Mouse (Mus musculus) gastrocnemius, adult 2 months (tissue): ENCODE data around the gene Zfp36l1. TPM values are rescaled to one million over a fixed set of nuclear protein-coding genes. Genes with fewer than 3 reads are reported as not detected.

Experiments used
- DNase-seq: peaks from one replicate; pipeline ENCODE4 v3.0.0; 2022
- H3K27ac ChIP-seq: fragments of 200-600 bp; 2 replicates; pipeline ENCODE4 v1.8.1; 2022; ENCODE audit warnings: mild to moderate bottlenecking
- H3K4me3 ChIP-seq: fragments of 200-600 bp; 2 replicates; pipeline ENCODE4 v1.8.1; 2022; ENCODE audit warnings: mild to moderate bottlenecking, moderate library complexity
- CTCF ChIP-seq: fragments of 200-600 bp; IDR thresholded peaks from 2 replicates; pipeline ENCODE4 v1.8.1; 2022; ENCODE audit warnings: antibody characterized with exemption, mild to moderate bottlenecking, moderate library complexity
- intact Hi-C: fragments of 180-260 bp; cut with DNase I; formaldehyde crosslinking; loops from one replicate; pipeline ENCODE4 v1.15.1; 2025
- long read RNA-seq, 2 experiments: library from polyadenylated mRNA; stranded (forward); transcript quantifications; one replicate each; pipeline ENCODE4 v2.0.0; 2021
- total RNA-seq, 2 experiments: library from RNA; stranded (reverse); gene quantifications; 2 replicates each; pipeline ENCODE4 v1.2.3; 2021

The Zfp36l1 gene
- total RNA-seq = 10 to 100 TPM; 25.7 to 46.6 TPM
- long read RNA-seq, experiment 1, partial matches to known transcripts = 0 of 9 reads
- long read RNA-seq, experiment 1, other reads (novel, unspliced or antisense) = 6 of 9 reads
- long read RNA-seq, experiment 2, transcript Zfp36l1-201 (2 exons, 2,990 nt) = major isoform, 7 of 12 reads
- long read RNA-seq, experiment 2, partial matches to known transcripts = 0 of 12 reads
- long read RNA-seq, experiment 2, other reads (novel, unspliced or antisense) = 5 of 12 reads

DNA sequence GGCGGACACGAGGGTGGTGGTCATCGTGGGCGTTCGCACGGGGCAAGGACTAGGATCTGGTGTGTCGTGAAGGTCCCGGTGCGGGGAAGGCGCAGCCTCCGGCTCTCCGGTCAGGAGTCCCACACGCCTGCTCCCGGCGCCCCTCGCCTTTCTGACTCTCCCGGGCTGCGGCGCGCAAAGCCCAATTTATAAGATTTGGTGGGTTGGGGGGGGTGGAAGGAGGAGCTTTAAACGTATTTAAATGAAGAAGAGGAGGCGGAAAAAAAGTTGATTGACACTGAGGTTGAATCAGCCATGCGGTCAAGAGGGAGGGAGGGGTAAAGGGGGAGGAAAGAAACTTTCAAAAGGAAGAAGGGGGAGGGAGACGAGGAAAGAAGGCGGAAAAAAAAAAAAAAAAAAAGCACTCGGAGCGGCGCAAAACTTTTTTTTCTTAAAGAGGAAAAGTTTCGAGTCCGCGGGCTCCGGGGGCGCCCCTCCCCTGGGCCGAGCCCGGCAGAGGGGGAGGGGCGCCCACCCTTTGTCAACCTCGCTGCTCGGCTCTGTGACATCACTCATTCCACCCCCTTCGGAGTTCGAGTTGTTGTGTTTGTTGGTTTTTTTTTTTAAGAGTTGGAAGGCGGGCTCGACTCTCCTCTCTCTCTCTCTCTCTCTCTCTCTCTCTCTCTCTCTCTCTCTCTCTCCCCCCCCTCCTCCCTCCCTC is at the start of gene Zfp36l1:
Gene Zfp36l1, minus strand, starts transcription at position 162 of the 700 bp plus-strand sequence.
- intact Hi-C loops = loop anchor here (2.0 to 5.0 kb wide), 4 partner anchors 18 to 356 kb away; no protein-coding TSS in a partner anchor

DNA sequence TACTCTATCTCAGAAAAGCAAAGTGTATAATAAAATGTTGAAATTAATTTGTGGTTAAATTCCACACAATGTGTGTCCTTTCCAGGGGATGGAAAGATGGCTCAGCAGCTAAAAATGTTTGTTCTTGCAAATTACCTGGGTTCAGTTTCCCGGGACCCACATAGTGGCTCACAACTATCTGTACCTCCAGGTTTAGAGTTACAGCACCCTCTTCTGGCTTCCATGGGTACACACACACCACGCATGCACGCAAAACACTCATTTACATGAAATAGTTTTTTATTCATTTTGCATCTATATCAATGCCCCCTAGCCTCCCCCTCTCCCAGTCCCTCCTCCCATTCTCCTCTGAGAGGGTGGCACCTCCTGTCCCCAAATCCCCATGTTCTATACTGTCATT is 49.6 kb upstream of the Zfp36l1 start:
- intact Hi-C loops = no loop called here

More for the DNA sequence above, at the start of gene Zfp36l1:
- no peak for TF ChIP-seq CTCF
- peak within 1 kb of the TSS; percentile 99 for H3K27ac ChIP-seq
- DNase-seq = peak; percentile 95
- peak within 1 kb of the TSS; percentile 97 for H3K4me3 ChIP-seq

DNA sequence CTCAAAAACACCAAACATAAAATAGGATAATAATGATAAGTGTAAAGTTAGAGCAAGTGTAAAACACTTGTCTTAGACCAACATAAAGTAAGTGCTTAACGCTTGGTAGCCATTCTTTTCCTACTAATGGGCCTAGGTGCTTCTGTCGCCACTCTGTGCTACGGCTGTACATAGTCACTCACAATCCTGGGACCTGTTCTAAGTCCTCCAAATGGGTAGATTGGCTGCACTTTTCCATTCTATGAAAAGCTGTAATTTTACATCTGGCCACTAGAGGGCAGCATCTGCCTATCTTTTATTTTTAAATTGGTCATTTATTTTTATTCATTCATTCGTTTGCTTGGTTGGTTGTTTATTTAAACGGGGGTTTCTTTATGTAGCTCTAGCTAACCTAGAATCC is 44.9 kb upstream of the Zfp36l1 start:
- TF ChIP-seq CTCF = peak; percentile 78
- no peak for DNase-seq
- intact Hi-C loops = loop anchor here (2.0 to 10.0 kb wide), 6 partner anchors 39 to 570 kb away; partner anchors contain the start of genes Erh and Slc39a9
- no peak overlapping the region for H3K27ac ChIP-seq
- H3K4me3 ChIP-seq = no peak overlapping the region

More for the DNA sequence above, 49.6 kb upstream of the Zfp36l1 start:
- no peak for DNase-seq
- no peak overlapping the region for H3K4me3 ChIP-seq
- no peak overlapping the region for H3K27ac ChIP-seq
- TF ChIP-seq CTCF = peak; percentile 14; the same call in 1 of the 2 replicates

DNA sequence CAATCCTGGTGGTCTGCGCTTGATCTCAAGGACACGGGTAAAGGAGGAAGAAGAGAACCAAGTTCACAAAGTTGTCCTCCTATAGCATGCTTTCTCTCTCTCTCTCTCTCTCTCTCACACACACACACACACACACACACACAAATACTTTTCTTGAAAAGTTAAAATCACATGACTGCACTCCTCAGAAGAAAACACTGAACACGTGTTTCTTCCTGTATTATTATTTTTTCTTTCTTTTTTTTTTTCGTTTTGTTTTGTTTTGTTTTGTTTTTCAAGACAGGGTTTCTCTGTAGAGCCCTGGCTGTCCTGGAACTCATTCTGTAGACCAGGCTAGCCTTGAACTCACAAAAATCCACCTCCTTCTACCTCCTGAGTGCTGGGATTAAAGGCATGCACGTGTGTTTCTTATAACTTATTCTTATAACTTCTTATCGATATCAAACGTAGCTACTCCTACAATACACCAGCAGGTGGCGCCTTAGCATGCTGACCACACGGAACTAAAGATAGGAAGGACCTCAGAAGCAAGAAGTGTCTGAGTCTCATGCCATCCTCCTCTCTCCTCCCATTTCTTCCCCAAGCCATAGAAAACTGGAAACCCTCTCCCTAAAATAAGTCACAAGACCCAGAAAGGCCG is 41.0 kb upstream of the Zfp36l1 start:
- Histone ChIP-seq H3K27ac (no peak overlapping the region), H3K4me3 (peak overlapping the region; percentile 30; the same call in 1 of the 2 replicates)
- intact Hi-C loops = loop anchor here (10.0 kb wide), 1 partner anchor 491 kb away; the partner anchor contains the start of genes Erh and Slc39a9
- DNase-seq = peak; percentile 63
- TF ChIP-seq CTCF = peak; percentile 86

- intact Hi-C loops = loop anchor here (10.0 kb wide), 1 partner anchor 492 kb away; the partner anchor contains the start of genes Erh and Slc39a9
- no peak overlapping the region for H3K4me3 ChIP-seq
- no peak for DNase-seq
- TF ChIP-seq CTCF = peak; percentile 16; the same call in 1 of the 2 replicates
- H3K27ac ChIP-seq = no peak overlapping the region
These were observed 40.3 kb upstream of the Zfp36l1 start for GRCm38 (mm10) chr12:80153078-80153477.

GRCm38 (mm10) chr12:80151821-80152220 is 39.0 kb upstream of the Zfp36l1 start:
- no peak for DNase-seq
- TF ChIP-seq CTCF = peak; percentile 43
- H3K4me3 ChIP-seq = no peak overlapping the region
- intact Hi-C loops = loop anchor here (10.0 kb wide), 1 partner anchor 493 kb away; the partner anchor contains the start of genes Erh and Slc39a9
- H3K27ac ChIP-seq = no peak overlapping the region

DNA sequence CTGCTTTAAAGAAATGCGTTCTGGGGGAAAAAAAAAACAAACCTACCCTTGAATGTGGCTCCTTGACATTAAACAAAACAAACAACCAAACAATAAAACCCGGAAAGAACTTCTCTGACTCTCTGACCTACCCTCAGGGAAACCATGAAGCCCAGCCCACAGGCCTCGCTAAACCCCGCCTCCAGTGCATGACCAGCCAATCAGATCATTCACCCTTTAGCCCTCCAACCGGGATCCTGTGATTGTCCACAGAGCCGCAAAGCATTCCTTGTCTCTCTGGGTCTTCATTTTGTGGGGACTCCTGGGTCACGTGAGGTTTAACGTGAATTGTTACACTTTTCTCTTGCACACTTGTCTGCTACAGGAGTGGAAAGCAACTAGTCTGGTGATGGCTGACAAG is 37.8 kb upstream of the Zfp36l1 start:
- Histone ChIP-seq H3K27ac (no peak overlapping the region), H3K4me3 (peak overlapping the region; percentile 29; the same call in 1 of the 2 replicates)
- TF ChIP-seq CTCF = no peak
- peak; percentile 54 for DNase-seq
- intact Hi-C loops = loop anchor here (10.0 kb wide), 1 partner anchor 494 kb away; the partner anchor contains the start of genes Erh and Slc39a9

- no peak for DNase-seq
- no peak for TF ChIP-seq CTCF
- Histone ChIP-seq H3K4me3 (no peak overlapping the region), H3K27ac (no peak overlapping the region)
- intact Hi-C loops = no loop called here
These were observed 34.9 kb upstream of the Zfp36l1 start for GRCm38 (mm10) chr12:80147563-80148214.

- peak; percentile 79 for DNase-seq
- intact Hi-C loops = no loop called here
- 0 out of 2 replicates have a peak overlapping the region, but pooled peaks have one; percentile 11 for H3K4me3 ChIP-seq
- peak; percentile 81 for TF ChIP-seq CTCF
- H3K27ac ChIP-seq = peak overlapping the region; percentile 24; the same call in 1 of the 2 replicates
These were observed 33.7 kb upstream of the Zfp36l1 start for GRCm38 (mm10) chr12:80146227-80147223.

GRCm38 (mm10) chr12:80145365-80145764 is 32.6 kb upstream of the Zfp36l1 start:
- no peak overlapping the region for H3K27ac ChIP-seq
- no peak overlapping the region for H3K4me3 ChIP-seq
- DNase-seq = no peak
- intact Hi-C loops = no loop called here
- TF ChIP-seq CTCF = no peak

DNA sequence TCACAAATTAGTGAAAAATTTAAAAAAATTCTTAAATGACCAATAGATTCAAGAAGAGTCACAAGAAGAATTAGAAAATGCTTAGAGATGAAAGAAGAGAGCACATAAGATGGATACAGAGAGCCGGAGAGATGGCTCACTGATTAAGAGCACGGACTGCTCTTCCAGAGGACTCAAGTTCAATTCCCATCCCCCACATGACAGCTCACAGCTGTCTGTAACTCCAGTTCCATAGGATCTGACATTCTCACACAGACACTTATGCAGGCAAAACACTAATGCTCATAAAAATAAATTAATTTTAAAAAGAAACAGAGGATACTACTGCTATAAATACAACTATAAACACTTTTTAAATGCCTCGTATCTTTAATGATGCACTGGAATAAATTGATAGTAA is 32.0 kb upstream of the Zfp36l1 start:
- Histone ChIP-seq H3K4me3 (no peak overlapping the region), H3K27ac (no peak overlapping the region)
- intact Hi-C loops = no loop called here
- TF ChIP-seq CTCF = no peak
- DNase-seq = no peak
